Mouse (Mus musculus): ENCODE data around the gene Ano6. TPM values are rescaled to one million over a fixed set of nuclear protein-coding genes. Genes with fewer than 3 reads are reported as not detected.

The Ano6 gene
- polyA plus RNA-seq, 1 experiment from 2014 or later = 35.2 TPM

DNA sequence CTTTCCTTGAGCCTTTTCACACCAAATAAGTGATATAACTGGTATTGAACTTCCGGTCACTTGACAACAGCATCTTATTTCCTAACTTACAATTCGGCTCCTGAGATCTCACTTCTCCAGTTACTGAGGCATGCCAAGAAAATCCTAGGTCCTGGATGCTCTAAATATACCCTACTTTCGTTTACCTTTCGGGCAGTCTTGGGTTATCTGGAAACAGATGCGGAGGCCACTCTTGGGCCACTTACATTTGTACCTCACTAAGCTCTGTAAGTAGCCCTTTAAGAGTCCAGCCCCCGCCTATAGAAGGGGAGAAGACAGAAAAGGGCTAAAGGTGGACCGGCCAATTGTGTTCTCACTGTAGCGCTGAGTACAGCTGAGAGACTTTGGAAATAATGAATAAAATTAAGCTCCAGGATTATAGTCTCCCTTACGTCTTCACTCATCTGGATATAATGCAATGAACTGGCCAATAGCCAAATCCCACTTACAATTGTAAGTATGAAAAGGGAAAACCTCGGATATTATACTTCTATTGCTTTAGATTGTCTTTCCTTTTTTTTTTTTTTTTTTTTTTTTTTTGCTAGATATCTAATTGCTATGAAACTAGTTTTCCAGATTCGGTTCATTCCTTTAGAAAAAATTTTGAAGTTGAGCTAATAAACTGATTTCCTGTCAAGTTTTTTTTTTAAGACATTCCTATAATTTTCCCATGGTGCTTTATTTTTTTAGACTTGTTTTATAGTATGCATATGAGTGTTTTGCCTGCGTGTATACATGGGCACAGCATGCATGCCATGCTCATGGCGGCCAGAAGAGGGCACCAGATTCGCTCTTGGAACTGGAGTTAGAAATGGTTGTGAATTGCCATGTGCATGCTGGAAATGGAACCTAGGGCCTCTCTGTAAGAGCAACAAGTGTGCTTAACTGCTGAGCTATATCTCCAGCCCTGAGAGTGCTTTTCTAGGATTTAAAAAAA, 17.5 kb upstream of the Ano6 start:
- no peaks in the 10 kb centered on the region for H3K9me3 ChIP-seq (replicated peaks; ENCODE audit: low read length)
- no peaks in the 10 kb centered on the region for H3K27me3 ChIP-seq (ENCODE audit: insufficient read depth, low read length)
- DNase-seq (ENCODE audit: low spot score) = peak; percentile 68
- no peak overlapping the region for H3K27ac ChIP-seq
- H3K4me3 ChIP-seq (replicated peaks; ENCODE audit: low read depth, low read length) = no peak overlapping the region
- TF ChIP-seq CTCF (IDR thresholded peaks at IDR 0.05; ENCODE audit: low read depth) = peak; percentile 90
- no peak overlapping the region for H3K9ac ChIP-seq (ENCODE audit: low read depth, low read length)
- WGBS = 65% methylated on average over 14 of the region's 14 CpGs
- no peaks in the 10 kb centered on the region for H3K36me3 ChIP-seq (ENCODE audit: insufficient read depth, low read length)
- no peak overlapping the region for H3K4me2 ChIP-seq (ENCODE audit: low read length)
- ATAC-seq (replicated peaks; ENCODE audit: low FRiP score, low read depth) = no peak
- H3K4me1 ChIP-seq (replicated peaks; ENCODE audit: insufficient read depth, low read length) = no peaks in the 10 kb centered on the region

GRCm38 (mm10) chr15:95774197-95774596, 16.4 kb upstream of the Ano6 start:
- Histone ChIP-seq H3K4me3 (replicated peaks; ENCODE audit: low read depth, low read length) (no peak overlapping the region), H3K27me3 (ENCODE audit: insufficient read depth, low read length) (no peaks in the 10 kb centered on the region), H3K9ac (ENCODE audit: low read depth, low read length) (no peak overlapping the region), H3K27ac (no peak overlapping the region), H3K4me2 (ENCODE audit: low read length) (no peak overlapping the region), H3K9me3 (replicated peaks; ENCODE audit: low read length) (no peaks in the 10 kb centered on the region), H3K36me3 (ENCODE audit: insufficient read depth, low read length) (no peaks in the 10 kb centered on the region), H3K4me1 (replicated peaks; ENCODE audit: insufficient read depth, low read length) (no peaks in the 10 kb centered on the region)
- TF ChIP-seq CTCF (IDR thresholded peaks at IDR 0.05; ENCODE audit: low read depth) = no peak
- no peak for ATAC-seq (replicated peaks; ENCODE audit: low FRiP score, low read depth)
- WGBS = 62% methylated on average over 6 of the region's 6 CpGs
- DNase-seq (ENCODE audit: low spot score) = no peak

DNA sequence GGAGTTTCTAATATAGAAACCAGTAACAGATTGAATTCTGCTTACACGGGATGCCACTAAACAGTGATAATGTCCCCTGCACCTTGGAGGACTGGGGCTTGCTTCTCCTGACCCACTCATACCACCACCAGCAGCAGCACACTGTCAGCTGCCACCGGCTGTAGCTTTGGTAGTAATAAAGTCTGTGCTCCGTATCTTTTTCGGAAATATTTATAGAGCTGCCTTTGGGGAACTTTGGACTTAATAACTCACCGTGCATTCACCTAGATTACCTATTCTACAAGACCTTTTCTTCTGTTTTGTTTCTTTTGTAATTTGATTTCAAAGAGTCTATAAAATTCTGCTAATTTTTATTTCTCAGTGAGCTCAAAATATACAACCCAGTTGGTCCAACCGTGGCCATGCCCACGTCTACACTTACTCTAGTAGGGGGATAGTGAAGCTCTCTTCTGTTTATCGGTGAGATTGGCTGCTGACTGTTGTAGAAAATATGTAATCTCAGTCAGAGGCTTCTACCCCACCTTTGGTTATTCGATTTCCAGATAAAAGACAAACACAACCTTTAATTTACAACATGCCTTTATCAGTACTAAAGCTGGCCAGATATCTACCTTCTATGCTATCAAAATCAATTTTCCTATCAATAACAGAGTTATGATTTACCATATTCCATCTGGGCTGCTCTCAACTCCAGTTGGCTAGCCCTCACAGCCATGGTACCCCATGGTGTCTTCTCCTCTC, 15.8 kb upstream of the Ano6 start:
- Histone ChIP-seq H3K9me3 (replicated peaks; ENCODE audit: low read length) (no peaks in the 10 kb centered on the region), H3K27ac (no peak overlapping the region), H3K36me3 (ENCODE audit: insufficient read depth, low read length) (no peaks in the 10 kb centered on the region), H3K4me1 (replicated peaks; ENCODE audit: insufficient read depth, low read length) (no peaks in the 10 kb centered on the region), H3K27me3 (ENCODE audit: insufficient read depth, low read length) (no peaks in the 10 kb centered on the region), H3K4me3 (replicated peaks; ENCODE audit: low read depth, low read length) (no peak overlapping the region), H3K4me2 (ENCODE audit: low read length) (no peak overlapping the region), H3K9ac (ENCODE audit: low read depth, low read length) (no peak overlapping the region)
- TF ChIP-seq CTCF (IDR thresholded peaks at IDR 0.05; ENCODE audit: low read depth) = no peak
- DNase-seq (ENCODE audit: low spot score) (no peak), ATAC-seq (replicated peaks; ENCODE audit: low FRiP score, low read depth) (no peak)
- 71% methylated on average over 9 of the region's 9 CpGs for WGBS

DNA sequence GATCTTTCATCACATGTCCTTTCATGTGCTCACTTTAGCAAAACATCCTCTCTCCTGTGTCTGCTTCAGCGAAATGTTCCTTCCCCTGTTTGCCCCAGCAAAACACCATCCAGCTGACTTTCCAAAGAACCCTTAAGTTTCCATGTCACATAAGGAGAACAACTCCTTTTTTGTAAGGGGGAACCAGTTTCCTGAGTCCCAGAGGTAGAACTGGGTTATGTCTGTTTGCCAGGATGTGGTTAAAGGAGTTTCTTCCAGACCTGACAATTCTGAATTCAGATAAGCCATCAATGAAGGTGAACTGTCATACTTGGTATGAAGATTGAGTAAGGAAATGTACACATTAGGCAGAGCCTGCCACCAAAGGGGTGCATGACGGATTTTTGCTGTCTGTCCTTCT, 12.9 kb upstream of the Ano6 start:
- 85% methylated on average over 2 of the region's 2 CpGs for WGBS
- H3K36me3 ChIP-seq (ENCODE audit: insufficient read depth, low read length) = no peaks in the 10 kb centered on the region
- no peak for ATAC-seq (replicated peaks; ENCODE audit: low FRiP score, low read depth)
- no peak overlapping the region for H3K4me3 ChIP-seq (replicated peaks; ENCODE audit: low read depth, low read length)
- DNase-seq (ENCODE audit: low spot score) = no peak
- H3K9me3 ChIP-seq (replicated peaks; ENCODE audit: low read length) = no peaks in the 10 kb centered on the region
- H3K27ac ChIP-seq = no peak overlapping the region
- no peak for TF ChIP-seq CTCF (IDR thresholded peaks at IDR 0.05; ENCODE audit: low read depth)
- no peak overlapping the region for H3K9ac ChIP-seq (ENCODE audit: low read depth, low read length)
- H3K4me1 ChIP-seq (replicated peaks; ENCODE audit: insufficient read depth, low read length) = no peaks in the 10 kb centered on the region
- H3K27me3 ChIP-seq (ENCODE audit: insufficient read depth, low read length) = no peaks in the 10 kb centered on the region
- H3K4me2 ChIP-seq (ENCODE audit: low read length) = no peak overlapping the region

GRCm38 (mm10) chr15:95778710-95779109, 11.9 kb upstream of the Ano6 start:
- no peaks in the 10 kb centered on the region for H3K36me3 ChIP-seq (ENCODE audit: insufficient read depth, low read length)
- H3K9ac ChIP-seq (ENCODE audit: low read depth, low read length) = no peak overlapping the region
- 93% methylated on average over 4 of the region's 4 CpGs for WGBS
- no peak for TF ChIP-seq CTCF (IDR thresholded peaks at IDR 0.05; ENCODE audit: low read depth)
- no peaks in the 10 kb centered on the region for H3K9me3 ChIP-seq (replicated peaks; ENCODE audit: low read length)
- H3K27ac ChIP-seq = no peak overlapping the region
- ATAC-seq (replicated peaks; ENCODE audit: low FRiP score, low read depth) (no peak), DNase-seq (ENCODE audit: low spot score) (no peak)
- H3K4me1 ChIP-seq (replicated peaks; ENCODE audit: insufficient read depth, low read length) = no peaks in the 10 kb centered on the region
- no peak overlapping the region for H3K4me2 ChIP-seq (ENCODE audit: low read length)
- no peak overlapping the region for H3K4me3 ChIP-seq (replicated peaks; ENCODE audit: low read depth, low read length)
- H3K27me3 ChIP-seq (ENCODE audit: insufficient read depth, low read length) = no peaks in the 10 kb centered on the region

DNA sequence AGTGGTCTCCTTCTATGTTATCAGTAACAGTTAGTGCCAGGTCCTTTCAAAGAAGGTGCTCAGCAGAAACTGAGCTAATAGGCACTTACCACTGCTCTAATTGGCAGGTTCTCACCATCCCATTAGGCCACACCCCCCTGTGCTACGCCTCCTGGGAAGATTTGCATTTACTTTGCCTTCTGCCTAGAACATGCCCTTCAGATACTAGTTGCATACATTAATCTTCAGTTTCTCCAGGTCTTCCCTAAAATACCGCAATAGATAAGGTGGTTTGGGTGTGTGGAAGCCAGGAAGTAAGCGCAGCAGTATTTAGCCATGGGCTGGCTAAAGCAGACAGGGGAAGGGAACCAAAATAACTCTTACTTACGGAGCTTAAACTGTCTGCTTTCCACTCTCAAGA, 4.0 kb upstream of the Ano6 start:
- DNase-seq (ENCODE audit: low spot score) (no peak), ATAC-seq (replicated peaks; ENCODE audit: low FRiP score, low read depth) (no peak)
- TF ChIP-seq CTCF (IDR thresholded peaks at IDR 0.05; ENCODE audit: low read depth) = no peak
- Histone ChIP-seq H3K36me3 (ENCODE audit: insufficient read depth, low read length) (no peaks in the 10 kb centered on the region), H3K4me2 (ENCODE audit: low read length) (no peak overlapping the region), H3K4me3 (replicated peaks; ENCODE audit: low read depth, low read length) (no peak overlapping the region), H3K4me1 (replicated peaks; ENCODE audit: insufficient read depth, low read length) (peaks cover 2% of the 10 kb centered on the region), H3K9me3 (replicated peaks; ENCODE audit: low read length) (0 out of 2 replicates have a peak, but pooled peaks cover 3% of the 10 kb centered on the region), H3K27me3 (ENCODE audit: insufficient read depth, low read length) (no peaks in the 10 kb centered on the region), H3K27ac (no peak overlapping the region), H3K9ac (ENCODE audit: low read depth, low read length) (no peak overlapping the region)
- 89% methylated on average over 4 of the region's 4 CpGs for WGBS
